Mouse (Mus musculus): ENCODE results near the gene Cfap61.

The Cfap61 gene

GRCm38 (mm10) chr2:146083326-146083871 lies 148.8 kb downstream of the Cfap61 start:
- DNase-seq (ENCODE audit: low spot score in 2 of 2), result no peak

- no peak for DNase-seq (ENCODE audit: low spot score in 2 of 2)
These were observed 152.8 kb downstream of the Cfap61 start for GRCm38 (mm10) chr2:146087411-146087810.

- no peak for DNase-seq (ENCODE audit: low spot score in 2 of 2)
These were observed 154.6 kb downstream of the Cfap61 start for GRCm38 (mm10) chr2:146089157-146089692.

- no peak for DNase-seq (ENCODE audit: low spot score in 2 of 2)
These were observed 162.9 kb downstream of the Cfap61 start for GRCm38 (mm10) chr2:146097532-146097931.

DNA sequence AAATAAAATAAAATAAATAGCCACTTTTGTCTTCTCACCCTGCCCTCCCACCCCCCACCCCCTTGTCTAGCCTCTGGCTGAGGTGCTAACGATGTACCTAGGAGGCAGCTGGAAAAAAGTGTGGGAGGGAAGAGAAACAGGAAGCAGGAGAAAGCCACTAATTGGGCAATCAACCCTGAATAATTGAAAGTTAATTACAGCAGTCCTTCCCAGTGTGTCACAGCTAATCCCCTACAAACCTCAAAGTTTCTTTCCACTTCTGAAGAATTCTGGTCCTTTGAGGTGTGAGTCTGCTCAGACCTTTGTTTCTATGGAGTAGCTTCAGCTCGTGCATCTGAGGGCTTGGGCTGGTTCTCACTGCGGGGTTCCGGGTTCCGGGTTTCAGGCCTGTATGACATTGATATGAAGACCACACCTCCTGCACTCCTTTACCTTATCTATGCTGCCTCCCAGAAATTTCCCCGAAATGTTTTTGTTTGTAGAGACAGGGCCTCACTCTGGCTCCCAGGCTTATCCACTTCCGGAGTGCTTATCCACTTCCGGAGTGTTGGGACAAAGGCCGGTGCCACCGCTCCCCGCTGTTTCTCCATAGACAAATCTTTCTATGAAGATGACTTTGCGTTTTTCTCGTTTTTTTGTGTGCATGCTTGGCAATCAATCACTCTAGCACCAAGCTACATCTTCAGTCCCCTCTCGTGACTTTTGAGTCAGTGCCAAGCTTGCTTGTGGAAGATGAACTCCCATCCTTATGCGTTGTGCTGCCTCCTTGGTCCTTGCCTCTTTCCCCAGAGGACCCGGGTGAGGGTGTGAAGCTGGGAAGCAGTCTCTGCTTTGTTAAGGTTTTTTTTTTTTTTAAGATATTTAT lies 164.5 kb downstream of the Cfap61 start:
- DNase-seq (ENCODE audit: low spot score in 2 of 2), result no peak

DNA sequence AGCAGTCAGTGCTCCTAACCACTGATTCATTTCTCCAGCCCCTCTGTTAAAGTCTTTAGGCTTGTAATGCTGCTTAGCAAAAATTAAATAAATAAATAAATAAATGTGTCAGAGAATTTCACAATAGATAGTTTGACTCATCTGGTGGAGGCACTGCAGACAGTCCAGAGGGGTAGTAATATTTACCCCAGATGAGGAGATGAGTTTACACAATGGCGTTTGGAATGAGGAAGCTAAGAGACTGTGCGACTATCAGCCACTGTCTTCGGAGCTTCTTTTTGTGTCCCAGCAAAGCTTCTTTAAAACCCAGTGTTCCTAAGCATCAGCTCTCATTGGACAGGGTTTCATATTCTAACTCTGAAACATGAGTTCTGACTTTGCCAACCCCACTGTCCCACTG lies 165.3 kb downstream of the Cfap61 start:
- no peak for DNase-seq (ENCODE audit: low spot score in 2 of 2)

GRCm38 (mm10) chr2:146100489-146101060 lies 166.0 kb downstream of the Cfap61 start:
- DNase-seq (ENCODE audit: low spot score in 2 of 2), result no peak

DNA sequence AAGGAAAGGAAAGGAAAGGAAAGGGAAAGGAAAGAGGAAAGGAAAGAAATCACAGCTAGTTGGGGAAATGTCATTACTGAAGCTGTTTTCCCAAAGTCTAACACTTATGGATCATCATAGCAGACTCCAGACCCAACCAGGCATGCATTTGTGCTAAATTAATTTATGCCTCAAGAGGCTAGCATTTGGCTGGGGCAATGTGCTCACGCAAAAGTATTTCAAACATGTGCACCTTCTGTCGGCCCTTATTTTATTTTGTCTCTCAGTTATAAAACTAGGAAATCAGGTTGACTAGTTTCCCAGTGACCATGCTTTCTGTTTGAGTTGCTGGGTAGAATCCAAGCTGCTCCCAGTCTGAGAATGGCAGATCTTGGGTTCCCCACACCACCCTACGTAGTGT lies 168.0 kb downstream of the Cfap61 start:
- DNase-seq (ENCODE audit: low spot score in 2 of 2), result no peak

DNA sequence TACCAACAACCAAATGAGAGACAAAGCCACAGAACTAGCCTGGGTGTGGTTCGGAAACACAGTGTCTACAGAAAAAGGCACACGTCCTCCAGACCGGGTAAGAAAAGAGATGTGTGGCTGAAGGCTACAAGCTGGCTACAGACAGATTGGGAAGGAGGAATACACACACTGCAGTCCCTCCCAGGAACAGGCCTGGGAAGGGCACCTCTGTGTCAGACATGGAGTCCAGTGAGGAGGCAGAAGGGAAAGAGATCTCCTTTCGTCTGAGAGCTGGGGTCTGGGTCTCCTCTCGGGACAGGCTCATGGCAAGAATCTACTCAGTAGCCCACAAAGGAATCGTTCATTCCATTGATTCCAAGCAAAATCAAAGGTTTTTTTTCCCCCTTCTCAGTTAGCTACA lies 170.8 kb downstream of the Cfap61 start:
- no peak for DNase-seq (ENCODE audit: low spot score in 2 of 2)

DNA sequence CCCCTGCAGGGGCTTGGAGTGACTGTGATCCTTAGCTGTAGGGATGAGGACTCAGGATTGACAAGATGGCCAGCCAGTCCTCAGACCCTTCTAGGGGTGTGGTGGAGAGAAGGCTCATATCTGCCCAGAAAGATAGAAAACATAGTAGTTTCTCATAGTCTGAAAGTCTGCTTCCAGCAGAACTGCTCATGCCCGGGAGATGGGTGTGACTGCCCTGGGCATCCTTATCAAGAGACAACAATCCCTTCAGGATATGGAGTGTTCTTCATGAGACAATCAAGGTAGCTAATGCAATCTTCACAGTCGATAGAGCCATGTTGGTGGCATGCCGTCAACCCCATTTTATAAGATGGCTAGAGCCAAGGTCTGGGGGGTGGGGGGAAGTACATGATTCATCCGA lies 173.4 kb downstream of the Cfap61 start:
- DNase-seq (ENCODE audit: low spot score in 2 of 2), result no peak

DNA sequence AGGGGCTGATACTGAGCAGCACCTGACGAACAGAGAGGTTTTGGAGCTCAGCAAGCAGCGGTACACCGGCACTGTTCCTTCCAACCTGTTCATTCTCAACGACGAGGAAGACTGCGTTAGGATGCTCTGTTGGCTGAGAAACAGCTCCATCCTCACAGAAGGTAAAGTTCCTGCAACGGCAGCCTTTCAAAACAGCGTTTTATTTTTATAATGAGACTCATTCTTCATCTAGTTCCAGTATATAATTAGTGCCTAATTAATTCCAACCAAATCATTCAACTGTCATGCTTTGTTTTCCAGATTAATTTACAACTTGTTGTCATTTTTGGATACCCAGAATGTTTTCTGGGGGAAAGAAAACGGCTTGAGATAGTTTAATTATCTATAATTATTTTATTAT lies 175.3 kb downstream of the Cfap61 start:
- no peak for DNase-seq (ENCODE audit: low spot score in 2 of 2)

DNA sequence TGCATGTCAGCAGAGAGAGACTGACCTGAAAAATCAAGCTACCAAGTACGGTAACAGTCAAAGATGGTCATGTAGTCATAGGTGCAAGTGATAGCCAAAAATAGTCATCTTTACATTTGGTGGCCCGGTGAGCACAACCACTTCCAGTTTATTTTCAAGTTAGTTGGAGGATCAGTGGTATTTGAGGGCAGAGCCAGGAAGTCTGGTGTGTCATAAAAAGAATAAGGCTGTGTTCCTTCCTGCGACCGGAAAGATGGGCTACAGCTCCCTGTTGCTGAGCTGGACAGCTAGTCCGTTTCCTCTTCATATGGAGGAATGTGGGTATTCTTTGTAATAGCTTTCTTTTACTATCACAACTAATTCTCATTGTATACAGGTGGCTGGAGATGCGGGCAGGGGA lies 181.7 kb downstream of the Cfap61 start:
- DNase-seq (ENCODE audit: low spot score in 2 of 2), result no peak

- DNase-seq (ENCODE audit: low spot score in 2 of 2), result no peak
These were observed 182.1 kb downstream of the Cfap61 start for GRCm38 (mm10) chr2:146116726-146117125.

- no peak for DNase-seq (ENCODE audit: low spot score in 2 of 2)
These were observed 182.8 kb downstream of the Cfap61 start for GRCm38 (mm10) chr2:146117191-146117914.

- DNase-seq (ENCODE audit: low spot score in 2 of 2), result no peak
These were observed 183.4 kb downstream of the Cfap61 start for GRCm38 (mm10) chr2:146117915-146118403.

DNA sequence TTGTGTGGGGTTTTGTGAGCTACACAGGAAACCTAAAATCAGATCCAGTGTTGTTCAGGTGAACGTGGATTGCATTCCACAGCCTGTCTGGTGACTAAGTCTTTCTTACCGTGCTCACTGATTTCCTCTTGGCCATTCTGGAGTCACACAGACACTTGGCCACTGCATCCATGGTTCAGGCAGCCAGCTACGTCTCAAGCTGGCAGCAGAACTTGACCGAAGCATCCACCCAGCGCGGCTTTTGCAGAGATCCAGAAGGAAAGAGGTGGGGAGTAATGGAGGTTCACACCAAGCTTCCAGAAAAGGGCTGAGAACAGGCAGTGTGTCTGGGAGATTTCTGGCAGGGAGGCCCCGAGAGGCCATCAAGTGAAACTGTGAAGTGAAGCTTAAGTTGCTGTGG lies 187.0 kb downstream of the Cfap61 start:
- DNase-seq (ENCODE audit: low spot score in 2 of 2), result no peak

DNA sequence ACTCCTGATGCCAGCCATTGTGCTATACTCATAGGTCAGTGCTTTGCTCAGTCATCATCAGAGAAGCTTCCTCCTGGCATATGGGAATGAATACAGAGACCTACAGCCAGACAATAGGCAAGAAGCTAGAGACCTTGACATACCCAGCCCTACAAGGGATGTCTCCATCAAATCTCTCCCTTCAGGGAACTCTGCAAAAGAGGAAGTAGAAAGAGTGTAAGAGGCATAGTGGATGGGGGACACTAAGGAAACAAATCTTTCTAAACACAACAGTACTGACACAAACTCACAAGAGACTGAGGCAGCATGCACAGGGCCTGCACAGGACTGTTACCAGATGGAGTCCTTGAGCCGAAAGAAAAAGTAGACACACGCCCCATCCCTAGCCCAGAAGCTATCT lies 190.5 kb downstream of the Cfap61 start:
- no peak for DNase-seq (ENCODE audit: low spot score in 2 of 2)

GRCm38 (mm10) chr2:146128622-146129021 lies 194.0 kb downstream of the Cfap61 start:
- no peak for DNase-seq (ENCODE audit: low spot score in 2 of 2)

DNA sequence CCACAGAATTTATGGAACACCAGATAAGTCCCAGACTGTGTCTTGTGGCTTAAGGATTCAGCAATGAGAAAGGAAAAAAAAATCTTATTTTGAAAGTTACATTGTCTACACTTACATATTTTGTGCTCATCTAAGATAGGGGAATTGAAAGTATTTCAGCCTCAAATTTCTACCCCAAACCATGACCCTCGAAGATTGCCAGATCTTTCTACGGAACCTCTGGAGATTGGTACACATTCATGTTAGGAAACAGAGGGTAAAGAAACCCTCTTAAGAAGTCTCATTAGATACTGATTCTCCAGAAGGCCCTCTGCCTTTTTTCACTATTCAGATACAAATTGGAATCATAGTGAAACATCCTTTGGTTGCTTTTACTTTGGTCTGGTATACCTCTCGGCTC lies 195.9 kb downstream of the Cfap61 start:
- DNase-seq (ENCODE audit: low spot score in 2 of 2), result no peak

- DNase-seq (ENCODE audit: low spot score in 2 of 2), result no peak
These were observed 199.7 kb downstream of the Cfap61 start for GRCm38 (mm10) chr2:146134275-146134674.

DNA sequence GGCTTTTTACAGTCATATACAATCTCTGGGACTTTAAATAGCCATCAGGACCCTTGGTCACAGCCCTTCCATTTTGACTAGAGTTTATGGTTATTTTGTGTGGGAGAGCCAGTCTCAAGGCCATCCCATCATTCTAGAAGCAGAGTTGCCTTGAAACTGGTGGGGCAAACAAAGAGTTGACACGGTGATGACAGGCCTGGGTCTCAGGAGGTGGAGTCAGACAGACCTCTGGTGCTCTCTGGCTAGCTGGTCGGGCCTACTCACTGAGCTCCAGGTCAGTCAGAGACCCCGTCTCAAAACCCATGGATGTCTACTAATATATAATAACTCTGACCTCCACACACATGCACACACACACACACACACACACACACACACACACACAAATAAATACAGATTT lies 206.1 kb downstream of the Cfap61 start:
- no peak for DNase-seq (ENCODE audit: low spot score in 2 of 2)

DNA sequence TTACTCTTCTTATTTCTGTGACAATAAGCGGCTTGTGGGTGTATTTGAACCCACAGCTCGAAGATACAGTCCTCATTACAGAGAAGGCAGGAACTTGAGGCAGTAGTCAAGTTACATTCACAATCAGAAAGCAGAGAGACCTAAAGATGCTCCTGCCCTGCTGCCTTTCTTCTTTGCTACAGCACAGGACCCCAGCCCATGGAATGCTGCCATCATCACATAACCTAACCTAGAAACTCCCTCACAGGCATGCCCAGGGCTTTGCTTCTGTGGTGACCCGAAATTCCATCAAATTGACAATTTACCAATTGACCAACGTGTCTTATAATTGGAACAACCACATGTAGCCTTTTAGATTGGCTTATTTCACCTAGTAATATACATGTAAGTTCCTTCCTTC lies 212.7 kb downstream of the Cfap61 start:
- DNase-seq (ENCODE audit: low spot score in 2 of 2), result no peak

All from heart, adult 9 months (tissue).